Mouse (Mus musculus) MEL (cell line): Measurements from ENCODE around the gene Mrps18a. TPM values are rescaled to one million over a fixed set of nuclear protein-coding genes. Genes with fewer than 3 reads are reported as not detected.

Experiments used
- polyA plus RNA-seq, 2 experiments: library from polyadenylated mRNA; stranded (reverse) in 1 of 2; unstranded in 1 of 2; fragments of >175 nt in 1 of 2; fragments of >200 nt in 1 of 2; gene quantifications; 2 replicates each; pipeline versions ENCODE4 v1.2.1 to v1.2.4; 2012; ENCODE audit warnings: low replicate concordance in 2 of 2, low read depth in 1 of 2; ENCODE audit not compliant: insufficient read length in 2 of 2, insufficient read depth in 1 of 2, missing spikeins in 1 of 2
- total RNA-seq: library from RNA; depleted of rRNA; stranded (reverse); fragments of 300-350 nt; gene quantifications from 2 replicates; pipeline ENCODE4 v1.2.3, GENCODE M21; 2012; rRNA removed

Mrps18a gene
- total and polyA plus RNA-seq, 3 experiments = 159 to 181 TPM; not detected in 1

Other genes starting within 250 kb of the Mrps18a start
- 16.1 and 39.4 TPM in 2 replicates for gene Vegfa, start 78.6 kb upstream of the Mrps18a start, total RNA-seq
- 10 to 100 TPM in 1 of 2 experiments, not detected in 1; 38.6 TPM for gene Vegfa, start 78.6 kb upstream of the Mrps18a start, polyA plus RNA-seq
- gene Rsph9, start 33.2 kb downstream of the Mrps18a start, total RNA-seq = not detected in 2 replicates
- under 1 TPM in 1 of 2 experiments, not detected in 1; 0.29 TPM for gene Rsph9, start 33.2 kb downstream of the Mrps18a start, polyA plus RNA-seq
- 14.1 and 14.8 TPM in 2 replicates for gene Mad2l1bp, start 42.6 kb downstream of the Mrps18a start, total RNA-seq
- 10 to 100 TPM in 1 of 2 experiments, not detected in 1; 23.1 TPM for gene Mad2l1bp, start 42.6 kb downstream of the Mrps18a start, polyA plus RNA-seq
- gene Gtpbp2, start 50.0 kb downstream of the Mrps18a start, total RNA-seq = 18.1 and 27.5 TPM in 2 replicates
- 10 to 100 TPM in 1 of 2 experiments, not detected in 1; 46.7 TPM for gene Gtpbp2, start 50.0 kb downstream of the Mrps18a start, polyA plus RNA-seq
- 28.4 and 30.8 TPM in 2 replicates for gene Polh, start 91.7 kb downstream of the Mrps18a start, total RNA-seq
- gene Polh, start 91.7 kb downstream of the Mrps18a start, polyA plus RNA-seq = 10 to 100 TPM in 1 of 2 experiments, not detected in 1; 22.2 TPM
- gene Xpo5, start 91.8 kb downstream of the Mrps18a start, total RNA-seq = 79.0 and 82.7 TPM in 2 replicates
- 10 to 100 TPM; 47.5 to 93.4 TPM for gene Xpo5, start 91.8 kb downstream of the Mrps18a start, polyA plus RNA-seq
- gene Polr1c, start 137.1 kb downstream of the Mrps18a start, total RNA-seq = 188 and 197 TPM in 2 replicates
- gene Polr1c, start 137.1 kb downstream of the Mrps18a start, polyA plus RNA-seq = 100 to 1,000 TPM in 1 of 2 experiments, not detected in 1; 195 TPM
- 18.9 and 20.8 TPM in 2 replicates for gene Yipf3, start 137.1 kb downstream of the Mrps18a start, total RNA-seq
- gene Yipf3, start 137.1 kb downstream of the Mrps18a start, polyA plus RNA-seq = 10 to 100 TPM in 1 of 2 experiments, not detected in 1; 86.5 TPM
- 0.72 and 1.2 TPM in 2 replicates for gene Lrrc73, start 142.5 kb downstream of the Mrps18a start, total RNA-seq
- 1 to 10 TPM in 1 of 2 experiments, not detected in 1; 3.5 TPM for gene Lrrc73, start 142.5 kb downstream of the Mrps18a start, polyA plus RNA-seq
- 11.0 and 12.9 TPM in 2 replicates for gene Tjap1, start 172.0 kb downstream of the Mrps18a start, total RNA-seq
- 10 to 100 TPM in 1 of 2 experiments, not detected in 1; 41.2 TPM for gene Tjap1, start 172.0 kb downstream of the Mrps18a start, polyA plus RNA-seq
- not detected in 2 replicates for gene Dlk2, start 186.4 kb downstream of the Mrps18a start, total RNA-seq
- under 1 TPM in 1 of 2 experiments, not detected in 1; 0.07 TPM for gene Dlk2, start 186.4 kb downstream of the Mrps18a start, polyA plus RNA-seq
- 2.8 and 4.0 TPM in 2 replicates for gene Abcc10, start 217.4 kb downstream of the Mrps18a start, total RNA-seq
- 1 to 10 TPM in 1 of 2 experiments, not detected in 1; 6.2 TPM for gene Abcc10, start 217.4 kb downstream of the Mrps18a start, polyA plus RNA-seq